Mouse (Mus musculus): ENCODE measurements around the gene Iqcf1.

Iqcf1 gene

GRCm38 (mm10) chr9:106465571-106466200 is 34.1 kb upstream of the Iqcf1 start, which contains the start of gene Gpr62:
Gene Gpr62 (minus strand): TSS chr9:106465938.
- peak; percentile 76 to 84 for DNase-seq

GRCm38 (mm10) chr9:106466721-106467120 is 33.0 kb upstream of the Iqcf1 start:
- peak in 1 of 2 experiments; percentile 5 for DNase-seq

GRCm38 (mm10) chr9:106467746-106468145 is 32.0 kb upstream of the Iqcf1 start:
- DNase-seq, result peak in 1 of 2 experiments; percentile 10

DNA sequence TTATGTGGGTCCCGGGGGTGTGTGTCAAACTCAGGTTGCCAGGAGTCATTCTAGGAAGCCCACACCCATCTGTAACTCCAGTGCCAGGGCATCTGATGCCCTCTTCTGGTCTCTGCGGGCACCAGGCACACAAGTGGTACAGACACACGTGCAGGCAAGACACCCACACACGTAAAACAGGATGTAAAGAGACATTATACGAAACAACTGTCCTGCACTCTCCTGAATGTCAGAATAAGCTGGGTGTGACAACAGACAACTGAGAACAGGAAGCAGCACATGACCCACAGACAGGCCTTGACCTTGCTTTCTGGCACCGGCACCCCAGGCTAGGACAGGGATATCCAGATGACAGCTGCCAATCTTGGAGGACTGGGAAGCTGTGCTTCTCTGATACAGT is 30.4 kb upstream of the Iqcf1 start:
- peak in 1 of 2 experiments; percentile 2 for DNase-seq

GRCm38 (mm10) chr9:106469776-106470175 is 30.0 kb upstream of the Iqcf1 start:
- DNase-seq, result peak in 1 of 2 experiments; percentile 2

GRCm38 (mm10) chr9:106470991-106471750 is 28.6 kb upstream of the Iqcf1 start:
- DNase-seq, result peak; percentile 3 to 4

DNA sequence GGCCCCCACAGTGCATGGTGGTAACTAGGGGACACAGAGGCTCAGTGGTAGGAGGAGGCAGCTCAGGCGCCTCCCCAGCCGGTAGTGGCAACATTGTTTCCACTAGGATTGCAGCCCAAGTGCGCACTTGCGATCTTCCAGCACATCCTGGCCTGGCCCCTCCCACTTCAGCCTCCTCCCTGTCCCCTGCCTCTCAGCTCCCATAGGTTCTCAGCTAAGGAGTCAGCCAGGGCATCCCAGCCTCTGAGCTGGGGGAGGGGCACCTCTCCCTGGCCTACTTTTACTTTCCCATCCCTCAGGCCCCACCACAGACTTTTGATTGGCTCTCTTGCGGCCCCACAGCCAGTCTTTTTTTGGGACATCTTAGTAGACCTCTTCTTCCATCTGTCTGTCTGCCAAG is 27.9 kb upstream of the Iqcf1 start:
- DNase-seq, result peak; percentile 28 to 38

- DNase-seq, result peak; percentile 4 to 7
Measured at GRCm38 (mm10) chr9:106472321-106472720, 27.4 kb upstream of the Iqcf1 start.

- DNase-seq, result peak; percentile 3 to 12
Measured at GRCm38 (mm10) chr9:106473081-106473752, 26.6 kb upstream of the Iqcf1 start.

DNA sequence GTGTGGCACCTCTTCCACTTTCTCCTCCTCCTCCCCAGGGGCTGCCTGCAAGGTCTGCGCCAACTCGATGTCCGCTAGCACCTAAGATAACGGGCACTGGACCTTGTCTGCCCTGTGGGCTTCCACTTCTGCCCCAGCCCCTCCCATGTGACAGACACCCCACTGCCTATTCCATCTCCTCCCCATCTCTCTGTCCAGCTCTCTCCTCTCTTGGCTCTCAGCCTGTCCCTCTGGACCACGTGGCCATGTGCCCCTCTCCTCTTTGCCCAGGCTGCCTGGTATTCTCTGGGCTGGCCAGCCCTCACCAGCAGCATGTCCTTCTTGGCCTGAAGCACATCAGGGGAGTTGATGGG is 26.0 kb upstream of the Iqcf1 start:
- DNase-seq, result peak in 1 of 2 experiments; percentile 20

- DNase-seq, result peak; percentile 72 to 82
Measured at GRCm38 (mm10) chr9:106474456-106474855, 25.3 kb upstream of the Iqcf1 start.

DNA sequence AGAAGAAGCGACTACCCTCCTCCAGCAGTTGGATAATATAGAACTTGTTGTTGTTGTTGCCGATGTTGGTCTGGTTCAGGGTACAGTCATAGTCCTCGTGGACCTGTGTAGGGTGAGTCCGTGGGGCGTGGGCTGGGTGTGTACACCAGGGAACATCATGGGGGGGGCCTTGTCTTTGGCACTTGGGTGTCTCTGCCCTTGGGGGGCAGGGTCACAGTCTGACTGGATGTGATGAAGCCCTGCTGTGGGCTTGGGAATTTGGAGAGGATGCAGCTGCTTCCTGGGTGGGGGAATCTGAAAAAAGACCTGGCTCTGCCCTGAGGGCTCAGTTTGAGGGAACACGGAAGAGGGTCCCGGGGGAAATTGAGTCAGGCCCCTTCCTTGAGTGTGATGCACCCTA is 24.7 kb upstream of the Iqcf1 start:
- peak in 1 of 2 experiments; percentile 9 for DNase-seq

DNA sequence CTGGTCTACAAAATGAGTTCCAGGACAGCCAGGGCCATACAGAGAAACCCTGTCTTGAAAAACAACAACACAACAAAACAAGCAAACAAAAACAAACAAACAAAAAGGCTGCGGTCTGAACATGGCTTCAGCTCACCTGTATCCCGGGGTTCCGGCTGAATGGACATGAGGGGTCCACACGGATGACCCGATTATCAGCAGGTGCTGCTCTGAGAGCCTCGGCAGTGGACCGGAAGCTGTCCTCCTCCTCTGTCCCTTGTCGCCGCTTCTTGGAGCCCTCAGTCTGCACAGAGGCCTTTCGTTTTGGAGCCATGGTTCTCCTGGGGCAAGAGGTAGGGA is 24.1 kb upstream of the Iqcf1 start, which contains the start of gene Rrp9:
TSS of gene Rrp9 (plus strand) at position 301 of the 339 bp plus-strand sequence.
- DNase-seq, result peak in 1 of 2 experiments; percentile 11

- DNase-seq, result no peak
Measured at GRCm38 (mm10) chr9:106476002-106476923, 23.5 kb upstream of the Iqcf1 start.

GRCm38 (mm10) chr9:106476924-106477484 is 22.8 kb upstream of the Iqcf1 start, which contains the start of gene Parp3:
Gene Parp3 (minus strand): TSS chr9:106476949.
- DNase-seq, result peak; percentile 97 to 99

DNA sequence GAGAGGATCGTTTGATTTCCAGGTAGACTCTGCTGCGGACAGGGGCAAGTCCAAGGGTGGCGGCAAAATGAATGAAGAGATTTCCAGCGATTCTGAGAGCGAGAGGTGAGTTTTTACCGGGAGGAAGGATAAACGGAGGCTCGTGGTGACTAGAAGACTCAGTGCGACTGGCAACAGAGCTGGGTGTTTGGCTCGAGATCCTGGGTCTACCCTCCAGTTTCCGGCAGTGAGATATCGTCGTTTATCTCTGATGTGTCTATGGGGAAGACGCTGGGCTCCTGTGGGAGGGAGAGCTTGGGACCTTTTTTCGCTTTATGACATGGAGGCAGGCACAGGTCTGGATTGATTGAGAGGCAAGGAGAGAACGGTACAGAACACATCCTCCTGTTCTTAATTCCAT is 22.1 kb upstream of the Iqcf1 start:
- DNase-seq, result no peak

GRCm38 (mm10) chr9:106478101-106478500 is 21.7 kb upstream of the Iqcf1 start:
- DNase-seq, result no peak

- no peak for DNase-seq
Measured at GRCm38 (mm10) chr9:106480541-106480940, 19.2 kb upstream of the Iqcf1 start.

DNA sequence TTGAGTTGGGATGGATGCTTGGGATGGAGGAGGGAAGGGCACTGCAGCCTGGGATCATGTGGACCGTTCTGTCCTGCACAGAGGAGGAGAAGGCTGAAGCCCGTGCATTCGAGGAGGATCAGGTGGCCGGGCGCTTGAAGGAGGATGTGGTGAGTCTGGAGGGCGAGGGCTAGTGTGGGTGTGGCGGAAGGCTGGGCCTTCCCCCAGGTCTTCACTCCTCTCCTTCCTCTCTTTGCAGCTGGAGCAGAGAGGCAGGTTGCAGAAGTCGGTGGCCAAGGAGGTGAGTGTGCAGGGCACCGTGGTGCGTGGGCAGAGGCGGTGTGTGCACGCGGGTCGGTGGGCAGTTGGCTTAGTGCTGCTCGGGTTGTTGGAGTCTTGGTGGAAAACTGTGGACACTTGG is 18.7 kb upstream of the Iqcf1 start:
- no peak for DNase-seq

DNA sequence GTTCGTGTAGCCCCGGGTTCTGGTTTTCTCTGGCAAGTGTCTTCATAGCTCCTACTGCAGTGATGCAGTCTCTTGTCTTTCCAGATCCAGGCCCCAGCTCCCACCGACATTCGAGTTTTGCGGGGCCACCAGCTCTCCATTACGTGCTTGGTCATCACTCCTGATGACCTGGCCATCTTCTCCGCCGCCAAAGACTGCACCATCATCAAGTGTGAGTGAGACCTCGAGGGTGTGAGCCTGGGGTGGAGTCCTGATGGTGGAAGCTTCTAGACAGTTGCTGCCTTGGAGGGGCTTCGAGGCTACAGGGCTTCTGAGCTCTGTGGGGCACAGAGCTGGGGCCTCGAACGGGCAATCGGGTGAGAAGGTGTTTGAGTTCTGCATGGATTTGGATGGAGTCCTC is 18.1 kb upstream of the Iqcf1 start:
- no peak for DNase-seq

DNA sequence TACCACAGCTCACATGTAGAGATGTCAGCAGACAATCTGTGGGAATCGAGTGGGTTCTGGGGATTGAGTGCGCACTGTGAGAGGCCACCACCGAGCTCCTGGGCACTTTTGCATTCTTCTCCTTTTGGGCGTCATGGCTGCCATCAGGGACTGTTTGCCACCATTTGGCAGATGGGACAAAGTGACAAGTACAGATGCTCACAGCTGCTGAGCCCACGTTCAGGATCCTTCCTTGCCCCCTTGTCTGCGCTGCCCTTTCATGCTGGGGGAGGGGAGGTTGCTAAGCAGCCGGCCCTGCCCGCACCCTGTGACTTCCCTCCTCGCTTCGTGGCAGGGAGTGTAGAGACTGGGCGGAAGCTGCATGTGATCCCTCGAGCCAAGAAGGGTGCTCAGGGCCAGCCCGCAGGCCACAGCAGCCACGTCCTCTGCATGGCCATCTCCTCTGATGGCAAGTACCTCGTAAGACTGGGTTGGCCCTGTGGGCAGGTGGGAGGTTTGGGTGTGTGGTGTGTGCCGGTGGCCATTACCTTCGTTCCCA is 17.1 kb upstream of the Iqcf1 start:
- DNase-seq, result no peak

DNA sequence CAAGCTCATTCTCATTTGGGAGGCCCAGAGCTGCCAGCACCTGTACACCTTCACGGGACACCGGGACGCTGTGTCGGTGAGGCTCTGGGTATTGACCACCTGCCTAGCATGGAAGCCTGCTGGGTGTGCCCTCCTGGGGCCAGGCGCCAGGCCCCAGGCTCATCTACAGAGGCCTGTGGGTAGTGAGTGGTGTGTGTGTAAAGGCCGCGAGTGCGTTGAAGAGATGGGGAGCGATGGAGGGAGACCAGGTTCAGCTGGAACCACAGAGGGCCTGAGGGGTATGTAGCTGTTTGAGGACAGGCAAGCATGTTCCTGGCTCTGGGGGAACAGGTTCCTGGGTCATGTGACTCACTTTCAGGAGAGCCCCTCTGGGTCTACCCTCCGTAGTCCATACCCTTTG is 16.6 kb upstream of the Iqcf1 start:
- no peak for DNase-seq
